28 mouse cellular contexts compared by ENCODE assay signal in the genomic region with DNA sequence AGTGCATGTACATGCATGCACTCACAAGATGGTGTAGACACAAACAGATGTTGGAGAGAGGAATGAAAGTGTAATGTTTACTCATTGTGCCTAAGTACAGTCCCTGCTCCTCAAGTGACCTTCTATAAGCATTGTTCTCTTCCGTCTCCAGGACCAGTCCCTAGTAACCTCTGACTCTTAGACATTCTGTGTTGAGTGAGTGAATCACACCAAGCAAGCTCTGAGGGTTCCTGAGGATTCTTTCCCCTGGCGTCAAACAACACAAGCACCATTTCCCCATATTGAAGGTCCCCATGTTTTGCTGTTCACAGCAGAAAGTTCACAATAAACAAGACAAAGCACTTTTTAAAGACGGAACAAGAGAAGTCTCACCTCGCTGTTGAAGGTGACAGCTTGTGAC. TPM values are rescaled to one million over a fixed set of nuclear protein-coding genes. Genes with fewer than 3 reads are reported as not detected.
DNase-seq lines count a peak whose midpoint lies in the region; ATAC-seq and TF ChIP-seq lines count a peak whose summit lies in the region.
"Had no signal": no experiment of that assay in that cellular context is flagged by ENCODE, and none has a peak within 500 bp of the region (broad histone marks: within the 10 kb centered on the region; RNA-seq: fewer than 3 reads in every experiment).

No protein-coding gene starts in this region.

- no peak overlapping the region for H3K4me2 ChIP-seq in lung, postnatal 0 days (replicated peaks; ENCODE audit: low read depth, low read length)
- H3K4me2 ChIP-seq: embryonic facial prominence, embryonic 13.5 days; embryonic facial prominence, embryonic 15.5 days; forebrain, embryonic 12.5 days had no signal

- H3K9me3 ChIP-seq in lung, postnatal 0 days (ENCODE audit: low read length): no peaks in the 10 kb centered on the region
- H3K9me3 ChIP-seq: embryonic facial prominence, embryonic 13.5 days; embryonic facial prominence, embryonic 15.5 days; forebrain, embryonic 10.5 days; forebrain, embryonic 12.5 days had no signal

- DNase-seq in liver, adult 2 months (ENCODE audit: extremely low read depth, low read depth, low spot score): peak; percentile 59
- DNase-seq in liver: no peak
- no peak for DNase-seq in lung, postnatal 0 days (ENCODE audit: low spot score)
- DNase-seq in lung, postnatal 36 days: no peak
- peak; percentile 8 for DNase-seq in testis, postnatal 10 days (ENCODE audit: low spot score)
- DNase-seq in testis, postnatal 14 days (ENCODE audit: low spot score): no peak
- DNase-seq: adrenal gland, adult 2 months; adrenal gland, postnatal 10 days; adrenal gland, postnatal 25 days; cerebellum, adult 11 months; cerebellum, adult 18-20 months; cerebellum, adult 8-10 months; cerebellum, adult 9-11 months; cerebellum, postnatal 14 days; cerebellum, postnatal 36 days; embryo, embryonic 11 days had no signal

- no peak overlapping the region for H3K4me3 ChIP-seq in liver, adult 2 months (ENCODE audit: insufficient read depth, low read depth, low read length)
- no peak overlapping the region for H3K4me3 ChIP-seq in lung, postnatal 0 days (ENCODE audit: low read depth, low read length)
- H3K4me3 ChIP-seq: embryonic facial prominence, embryonic 13.5 days; embryonic facial prominence, embryonic 15.5 days; erythroblast, embryonic 14.5 days; forebrain, embryonic 10.5 days; forebrain, embryonic 12.5 days had no signal

- 79% methylated on average over 4 of the region's 4 CpGs for WGBS in liver, adult 2 months
- WGBS in lung, postnatal 0 days: 52% methylated on average over 4 of the region's 4 CpGs

- peak; percentile 49 for ATAC-seq in lung, postnatal 0 days
- ATAC-seq: forebrain, embryonic 14.5 days had no signal

- TF ChIP-seq POLR2A in liver, adult 2 months (IDR thresholded peaks at IDR 0.05; ENCODE audit: extremely low read depth, insufficient read depth, low read length): no peak

- no peaks in the 10 kb centered on the region for H3K79me2 ChIP-seq in liver, adult 2 months (ENCODE audit: control insufficient read depth, insufficient read depth, low read length)

- H3K36me3 ChIP-seq in liver, adult 2 months (ENCODE audit: control insufficient read depth, insufficient read depth, low read length): no peaks in the 10 kb centered on the region
- H3K36me3 ChIP-seq in lung, postnatal 0 days (ENCODE audit: insufficient read depth, low read length): no peaks in the 10 kb centered on the region
- H3K36me3 ChIP-seq: embryonic facial prominence, embryonic 13.5 days; embryonic facial prominence, embryonic 15.5 days; forebrain, embryonic 10.5 days; forebrain, embryonic 12.5 days had no signal

- TF ChIP-seq CTCF in liver, adult 2 months (IDR thresholded peaks at IDR 0.05; ENCODE audit: low read depth, low read length): no peak
- TF ChIP-seq CTCF in lung, postnatal 0 days (IDR thresholded peaks at IDR 0.05): no peak

- no peak for TF ChIP-seq EP300 in lung, postnatal 0 days (IDR thresholded peaks at IDR 0.05)

- H3K4me1 ChIP-seq in liver, adult 2 months (ENCODE audit: control insufficient read depth, insufficient read depth, low read length): no peaks in the 10 kb centered on the region
- no peaks in the 10 kb centered on the region for H3K4me1 ChIP-seq in lung, postnatal 0 days (ENCODE audit: insufficient read depth, low read depth, low read length)
- H3K4me1 ChIP-seq: embryonic facial prominence, embryonic 13.5 days; embryonic facial prominence, embryonic 15.5 days; forebrain, embryonic 10.5 days; forebrain, embryonic 12.5 days had no signal

- no peak overlapping the region for H3K9ac ChIP-seq in liver, adult 2 months (ENCODE audit: low read depth, low read length)
- no peak overlapping the region for H3K9ac ChIP-seq in lung, postnatal 0 days (replicated peaks; ENCODE audit: low read depth)
- H3K9ac ChIP-seq: embryonic facial prominence, embryonic 13.5 days; embryonic facial prominence, embryonic 15.5 days; forebrain, embryonic 12.5 days had no signal

- no peaks in the 10 kb centered on the region for H3K27me3 ChIP-seq in liver, adult 2 months (ENCODE audit: control insufficient read depth, insufficient read depth, low read length)
- no peaks in the 10 kb centered on the region; the same call in 1 of the 2 replicates for H3K27me3 ChIP-seq in lung, postnatal 0 days (replicated peaks; ENCODE audit: insufficient read depth, low read length)
- H3K27me3 ChIP-seq: embryonic facial prominence, embryonic 15.5 days had no signal

- peak overlapping the region; percentile 33; the same call in 1 of the 2 replicates for H3K27ac ChIP-seq in liver, adult 2 months (replicated peaks; ENCODE audit: insufficient read depth, low read depth, low read length)
- H3K27ac ChIP-seq in lung, postnatal 0 days (ENCODE audit: low read length): no peak overlapping the region
- H3K27ac ChIP-seq: embryonic facial prominence, embryonic 13.5 days; embryonic facial prominence, embryonic 15.5 days; forebrain, embryonic 10.5 days; forebrain, embryonic 12.5 days had no signal

RNA-seq across cellular contexts. Expression of gene Clec4f, which starts 24.2 kb away (rescaled TPM):
- 116 and 171 TPM in 2 replicates for total RNA-seq in liver, adult 2 months (2014; rRNA removed)
- polyA plus RNA-seq in liver, adult 2 months (2012; rRNA removed): 37.8 and 52.3 TPM in 2 replicates
- polyA plus RNA-seq in lung, postnatal 0 days (2015; fragmentation: Nextera tagmentation; extraction: Ambion mirVana): not detected in 2 replicates
- total RNA-seq: adrenal gland, postnatal 25 days; common myeloid progenitor, adult 5-6 weeks; ES-E14; MEL had no signal
- polyA plus RNA-seq: adrenal gland, adult 2 months; brain, embryonic 14.5 days; C2C12; embryonic facial prominence, embryonic 11.5 days; embryonic facial prominence, embryonic 13.5 days; embryonic facial prominence, embryonic 15.5 days; forebrain, embryonic 10.5 days; forebrain, embryonic 12.5 days; forebrain, embryonic 14.5 days had no signal

RNA-seq across cellular contexts. Expression of gene Cd207, which starts 45.8 kb away (rescaled TPM):
- total RNA-seq in liver, adult 2 months (2014; rRNA removed): 3.4 and 3.7 TPM in 2 replicates
- 0.93 and 1.1 TPM in 2 replicates for polyA plus RNA-seq in liver, adult 2 months (2012; rRNA removed)
- not detected in 2 replicates for polyA plus RNA-seq in lung, postnatal 0 days (2015; fragmentation: Nextera tagmentation; extraction: Ambion mirVana)
- total RNA-seq: adrenal gland, adult 2 months; adrenal gland, postnatal 25 days; common myeloid progenitor, adult 5-6 weeks; ES-E14; MEL had no signal
- polyA plus RNA-seq: brain, embryonic 14.5 days; C2C12; embryonic facial prominence, embryonic 11.5 days; embryonic facial prominence, embryonic 13.5 days; embryonic facial prominence, embryonic 15.5 days; erythroblast, embryonic 14.5 days; forebrain, embryonic 10.5 days; forebrain, embryonic 12.5 days; forebrain, embryonic 14.5 days had no signal

RNA-seq across cellular contexts. Expression of gene Stambp, which starts 59.3 kb away (rescaled TPM):
- total RNA-seq in liver, adult 2 months (2014; rRNA removed): 7.4 and 9.3 TPM in 2 replicates
- polyA plus RNA-seq in liver, adult 2 months (2012; rRNA removed): 5.8 and 6.9 TPM in 2 replicates
- polyA plus RNA-seq in lung, postnatal 0 days (2015; fragmentation: Nextera tagmentation; extraction: Ambion mirVana): 30.7 TPM in 2 replicates

Comparison
In these comparisons a context has a peak if more than half of its experiments do, and no peak if none do; other contexts are left out.
1. DNase-seq: peak in liver, adult 2 months (single experiment) and testis, postnatal 10 days (single experiment); none in liver (single experiment), lung, postnatal 0 days (single experiment), lung, postnatal 36 days (single experiment) and testis, postnatal 14 days (single experiment).
2. RNA of gene Clec4f, which starts 24.2 kb away (polyA plus RNA-seq): 37.8 to 52.3 TPM in liver, adult 2 months; not detected in lung, postnatal 0 days; every median in the first group is over 10 times any median in the second.